Mouse (Mus musculus) embryonic stem cell, embryonic (primary cell): ENCODE measurements around the gene Btbd17.

Experiments
- CTCF ChIA-PET, 4 experiments: fragments of 300-600 bp in 2 of 4; fragments of 350-600 bp in 2 of 4; sonication (Branson Sonifier 250); formaldehyde crosslinking; loops; one replicate each; lab custom pipeline; 2022; ENCODE audit warnings: inconsistent platforms in 2 of 4; lab: Charles Lee
- POLR2A ChIA-PET, 4 experiments: fragments of 300-600 bp in 2 of 4; fragments of 350-600 bp in 2 of 4; sonication (Branson Sonifier 250); formaldehyde crosslinking; loops; one replicate each; lab custom pipeline; 2022; ENCODE audit warnings: antibody characterized with exemption in 4 of 4, inconsistent platforms in 1 of 4; lab: Charles Lee

The Btbd17 gene

DNA sequence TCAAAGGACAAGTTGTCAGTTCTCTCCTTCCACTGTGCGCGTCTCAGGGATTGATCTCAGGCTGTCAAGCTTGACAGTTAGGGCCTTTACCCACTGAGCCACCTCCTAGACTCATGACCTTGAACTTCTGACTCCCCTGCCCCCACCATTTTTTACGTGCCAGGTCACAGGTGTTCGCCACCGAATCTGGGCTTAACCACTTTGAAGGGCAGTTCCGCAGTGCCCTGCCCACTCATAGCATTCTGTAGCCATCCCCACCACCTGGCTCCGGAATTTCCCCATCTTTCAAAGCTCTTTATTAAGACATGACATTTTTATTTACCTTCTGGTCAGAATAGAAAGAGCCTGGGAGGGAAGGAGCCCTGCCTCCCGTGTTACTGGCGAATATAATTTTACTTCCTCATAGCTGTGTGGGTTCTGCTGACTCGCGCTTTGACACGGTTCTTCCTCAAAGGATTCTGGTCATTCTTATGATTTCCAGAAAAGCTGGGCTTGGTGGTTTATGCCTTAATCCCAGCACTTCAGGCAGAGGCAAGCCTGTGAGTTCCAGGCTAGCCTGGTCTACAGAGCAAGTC is 48.1 kb downstream of the Btbd17 start:
- ChIA-PET POLR2A (interaction anchor here in 2 of 4 experiments (0.8 to 1.7 kb wide), 9 partner anchors 10 to 129 kb away, joined by 3 to 6 read pairs (median 3); partner anchors contain the start of gene Dnaic2 (in 1 of the 2)), CTCF (interaction anchor here in 3 of 4 experiments (0.6 to 4.2 kb wide), 8 partner anchors 10 to 165 kb away, joined by 3 to 52 read pairs (median 4); no protein-coding TSS in a partner anchor)

GRCm38 (mm10) chr11:114745134-114745533 is 50.6 kb downstream of the Btbd17 start:
- ChIA-PET CTCF (interaction anchor here (0.5 to 4.2 kb wide), 80 partner anchors 8 to 1258 kb away, joined by 3 to 52 read pairs (median 4); partner anchors contain the start of genes Btbd17 (in 2 of the 4), Dnaic2 (in 1 of the 4) and Kif19a (in 1 of the 4)), POLR2A (interaction anchor here (0.6 to 2.3 kb wide), 19 partner anchors 16 to 603 kb away, joined by 3 to 13 read pairs (median 3); partner anchors contain the start of gene Rpl38 (in 1 of the 4))

GRCm38 (mm10) chr11:114741451-114741850 is 54.3 kb downstream of the Btbd17 start:
- POLR2A ChIA-PET: no interaction called here
- CTCF ChIA-PET: interaction anchor here in 3 of 4 experiments (0.7 to 1.5 kb wide), 6 partner anchors 11 to 171 kb away, joined by 3 to 7 read pairs (median 3); no protein-coding TSS in a partner anchor
